Mouse (Mus musculus) lung, embryonic 16.5 days (tissue): ENCODE measurements around the gene Kif21b. TPM values are rescaled to one million over a fixed set of nuclear protein-coding genes. Genes with fewer than 3 reads are reported as not detected.

Experiments
- ATAC-seq: fragments of 200-750 bp; cut with Nextera tagmentation; 2 replicates; pipeline ENCODE4 v1.8.0; 2017; ENCODE audit warnings: low read depth, mild to moderate bottlenecking, moderate library complexity
- H3K27ac ChIP-seq: fragments of 300-500 bp; sonication (generic); 2 replicates; pipeline ENCODE4 v1.5.1; 2014; ENCODE audit warnings: mild to moderate bottlenecking, control low read depth, low read length
- H3K27me3 ChIP-seq: fragments of 300-500 bp; sonication (generic); 2 replicates; pipeline ENCODE4 v1.6.1; 2014; ENCODE audit warnings: low read depth, low read length, mixed read lengths; ENCODE audit not compliant: control insufficient read depth, insufficient read depth
- H3K36me3 ChIP-seq: fragments of 300-500 bp; sonication (generic); 2 replicates; pipeline ENCODE4 v1.6.1; 2014; ENCODE audit warnings: low read length; ENCODE audit not compliant: control insufficient read depth, insufficient read depth
- H3K4me1 ChIP-seq: fragments of 300-500 bp; sonication (generic); replicated peaks from 2 replicates; pipeline ENCODE4 v1.6.1; 2014; ENCODE audit warnings: low read length, mixed read lengths; ENCODE audit not compliant: control insufficient read depth, insufficient read depth
- H3K4me2 ChIP-seq: fragments of 300-500 bp; sonication (generic); 2 replicates; pipeline ENCODE4 v1.6.1; 2014; ENCODE audit warnings: low read depth, low read length, control low read depth
- H3K4me3 ChIP-seq: fragments of 300-500 bp; sonication (generic); 2 replicates; pipeline ENCODE4 v1.5.1; 2014; ENCODE audit warnings: mild to moderate bottlenecking, low read length, control low read depth
- H3K9ac ChIP-seq: fragments of 300-500 bp; sonication (generic); 2 replicates; pipeline ENCODE4 v1.6.1; 2014; ENCODE audit warnings: low read length, control low read depth
- H3K9me3 ChIP-seq: fragments of 300-500 bp; sonication (generic); 2 replicates; pipeline ENCODE4 v1.6.1; 2016; ENCODE audit warnings: low read length; ENCODE audit not compliant: control insufficient read depth
- WGBS: fragments of 180-500 bp; shearing (Covaris S2); extraction: QIAGEN DNeasy Blood & Tissue Kit; methylation state at CpG from one replicate; pipeline ENCODE4 v1.1.7; 2014; 5-methylcytosine and 5-hydroxymethylcytosine counted together
- polyA plus RNA-seq: library from polyadenylated mRNA; unstranded; fragments of >200 nt; fragmentation: Nextera tagmentation; extraction: Ambion mirVana; gene quantifications from 2 replicates; pipeline ENCODE4 v1.2.1, GENCODE M21; 2015

Gene Kif21b
- polyA plus RNA-seq, 1 experiment from 2014 or later, result 2.2 TPM

DNA sequence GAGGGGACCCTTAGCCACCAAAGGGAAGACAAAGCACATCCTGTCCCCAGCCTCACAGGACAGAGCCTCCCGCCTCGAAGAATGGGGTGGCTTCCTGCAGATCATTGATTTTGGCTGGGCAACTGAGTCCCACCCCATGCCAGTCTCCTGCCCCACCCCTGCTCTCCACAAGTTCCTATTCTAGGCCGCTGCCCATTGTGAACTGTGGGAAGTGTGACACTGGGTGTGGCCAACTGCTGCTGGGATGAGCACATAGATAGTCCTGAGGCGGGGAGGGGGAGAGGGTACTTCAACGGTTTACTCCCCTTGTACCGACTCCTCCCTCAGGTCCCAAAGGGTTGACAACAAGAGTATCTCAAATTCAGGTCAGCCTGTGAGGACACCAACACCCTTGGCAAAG, 47.6 kb downstream of the Kif21b start:
- no peak for ATAC-seq
- Histone ChIP-seq H3K36me3 (no peaks in the 10 kb centered on the region), H3K4me2 (no peak overlapping the region), H3K27me3 (no peaks in the 10 kb centered on the region), H3K9me3 (no peaks in the 10 kb centered on the region), H3K4me3 (no peak overlapping the region), H3K27ac (no peak overlapping the region), H3K4me1 (peaks cover 7% of the 10 kb centered on the region), H3K9ac (no peak overlapping the region)
- WGBS, result 42% methylated on average over 6 of the region's 6 CpGs

DNA sequence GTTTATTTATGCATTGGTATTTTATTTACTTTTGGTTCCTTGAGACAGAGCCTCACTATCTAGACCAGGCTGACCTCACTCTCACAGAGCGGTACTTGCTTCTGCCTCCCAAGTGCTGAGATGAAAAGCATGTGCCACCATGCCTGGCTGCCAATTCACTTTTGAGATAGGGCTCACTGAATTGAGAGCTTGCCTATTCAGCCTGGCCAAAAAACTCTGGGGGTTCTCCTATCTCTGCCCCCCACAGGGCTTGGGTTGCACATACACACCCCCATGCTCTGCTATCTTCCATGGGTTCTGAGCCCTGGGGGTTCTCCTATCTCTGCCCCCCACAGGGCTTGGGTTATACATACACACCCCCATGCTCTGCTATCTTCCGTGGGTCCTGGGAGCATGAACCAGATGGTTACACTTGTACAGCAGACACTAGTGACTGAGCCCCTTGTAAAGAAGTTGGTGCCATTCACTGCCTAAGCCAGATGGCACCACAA, 48.4 kb downstream of the Kif21b start:
- H3K27me3 ChIP-seq, result no peaks in the 10 kb centered on the region
- no peak for ATAC-seq
- no peak overlapping the region for H3K27ac ChIP-seq
- H3K36me3 ChIP-seq, result no peaks in the 10 kb centered on the region
- no peak overlapping the region for H3K9ac ChIP-seq
- peaks cover 4% of the 10 kb centered on the region; the same call in 1 of the 2 replicates for H3K4me1 ChIP-seq
- H3K4me3 ChIP-seq, result no peak overlapping the region
- WGBS, result 39% methylated on average over 2 of the region's 2 CpGs
- no peak overlapping the region for H3K4me2 ChIP-seq
- no peaks in the 10 kb centered on the region for H3K9me3 ChIP-seq

DNA sequence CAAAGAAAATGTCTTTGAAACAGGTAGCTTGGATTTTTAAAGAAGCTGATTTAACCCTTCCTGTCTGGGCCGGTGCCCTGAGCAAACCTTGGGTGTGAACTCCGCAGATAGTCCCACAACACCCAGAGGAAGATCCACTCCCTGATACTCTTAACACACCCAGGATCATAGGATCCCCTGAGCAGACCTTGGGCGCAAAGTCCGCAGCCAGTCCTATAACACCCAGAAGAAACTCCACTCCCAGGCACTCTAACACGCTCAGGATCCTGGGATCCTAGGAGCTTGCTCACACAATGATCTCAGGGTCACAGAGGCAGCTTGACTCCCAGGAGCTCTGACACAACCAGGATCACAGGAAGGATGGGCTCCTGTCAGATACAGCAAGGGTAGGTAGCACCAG, 58.8 kb downstream of the Kif21b start:
- H3K4me2 ChIP-seq, result no peak overlapping the region
- H3K9ac ChIP-seq, result no peak overlapping the region
- ATAC-seq, result no peak
- H3K4me1 ChIP-seq, result no peaks in the 10 kb centered on the region
- H3K9me3 ChIP-seq, result no peaks in the 10 kb centered on the region
- H3K36me3 ChIP-seq, result no peaks in the 10 kb centered on the region
- H3K27me3 ChIP-seq, result no peaks in the 10 kb centered on the region
- no peak overlapping the region for H3K4me3 ChIP-seq
- H3K27ac ChIP-seq, result no peak overlapping the region
- 83% methylated on average over 5 of the region's 5 CpGs for WGBS

DNA sequence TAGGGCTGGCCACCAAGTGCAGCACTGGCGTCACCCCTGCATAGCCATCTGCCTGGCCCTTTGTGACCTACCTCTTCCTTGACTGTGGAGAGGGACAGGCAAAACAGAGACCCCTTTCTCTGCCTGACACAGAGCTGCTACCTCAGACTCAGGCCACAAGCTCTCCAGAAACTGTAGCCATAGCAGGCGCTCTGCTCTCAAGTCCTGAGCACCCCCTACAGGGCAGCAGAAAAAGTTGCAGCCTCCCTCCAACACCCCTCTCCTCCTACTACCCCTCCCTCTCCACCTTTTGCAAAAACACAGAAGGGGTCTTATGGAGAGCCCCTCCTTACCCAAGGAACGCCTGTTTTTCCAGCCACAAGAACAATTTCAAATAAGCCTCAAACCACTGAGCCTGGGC, 81.6 kb downstream of the Kif21b start, which contains the start of gene Mroh3:
TSS of gene Mroh3 (minus strand) at position 26 of the 400 bp plus-strand sequence.
- Histone ChIP-seq H3K9ac (no peak within 1 kb of the TSS), H3K4me1 (no peaks in the 10 kb centered on the region), H3K9me3 (no peaks in the 10 kb centered on the region), H3K4me3 (no peak within 1 kb of the TSS), H3K4me2 (no peak within 1 kb of the TSS), H3K36me3 (peaks cover 3% of the 10 kb centered on the region; the same call in 1 of the 2 replicates), H3K27ac (no peak within 1 kb of the TSS), H3K27me3 (no peaks in the 10 kb centered on the region)
- peak; percentile 67 for ATAC-seq
- WGBS, result 44% methylated on average over 3 of the region's 3 CpGs

DNA sequence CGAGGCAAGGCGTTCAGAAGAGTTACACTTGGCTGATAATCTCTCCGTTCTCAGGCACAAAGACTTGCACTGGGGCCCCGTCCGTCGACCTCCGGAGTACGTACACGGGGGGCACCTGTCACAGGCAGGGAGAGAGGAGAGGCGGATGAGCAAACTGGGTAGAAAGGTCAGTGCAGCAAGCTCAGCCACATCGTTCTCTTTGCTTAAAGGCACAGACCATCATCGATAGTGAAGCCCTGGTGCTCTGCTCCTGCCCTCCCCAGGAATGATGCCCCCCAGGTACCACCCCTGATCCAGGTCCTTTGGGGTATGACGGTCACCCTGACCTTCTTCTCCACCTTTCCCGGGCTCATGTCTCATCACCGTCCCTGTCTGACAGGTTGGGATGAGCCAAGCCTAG, 83.1 kb downstream of the Kif21b start:
- Histone ChIP-seq H3K9ac (no peak overlapping the region), H3K4me2 (no peak overlapping the region), H3K4me1 (no peaks in the 10 kb centered on the region), H3K36me3 (peaks cover 4% of the 10 kb centered on the region; the same call in 1 of the 2 replicates), H3K4me3 (no peak overlapping the region), H3K27ac (no peak overlapping the region), H3K9me3 (no peaks in the 10 kb centered on the region), H3K27me3 (no peaks in the 10 kb centered on the region)
- ATAC-seq, result no peak
- 70% methylated on average over 15 of the region's 15 CpGs for WGBS

DNA sequence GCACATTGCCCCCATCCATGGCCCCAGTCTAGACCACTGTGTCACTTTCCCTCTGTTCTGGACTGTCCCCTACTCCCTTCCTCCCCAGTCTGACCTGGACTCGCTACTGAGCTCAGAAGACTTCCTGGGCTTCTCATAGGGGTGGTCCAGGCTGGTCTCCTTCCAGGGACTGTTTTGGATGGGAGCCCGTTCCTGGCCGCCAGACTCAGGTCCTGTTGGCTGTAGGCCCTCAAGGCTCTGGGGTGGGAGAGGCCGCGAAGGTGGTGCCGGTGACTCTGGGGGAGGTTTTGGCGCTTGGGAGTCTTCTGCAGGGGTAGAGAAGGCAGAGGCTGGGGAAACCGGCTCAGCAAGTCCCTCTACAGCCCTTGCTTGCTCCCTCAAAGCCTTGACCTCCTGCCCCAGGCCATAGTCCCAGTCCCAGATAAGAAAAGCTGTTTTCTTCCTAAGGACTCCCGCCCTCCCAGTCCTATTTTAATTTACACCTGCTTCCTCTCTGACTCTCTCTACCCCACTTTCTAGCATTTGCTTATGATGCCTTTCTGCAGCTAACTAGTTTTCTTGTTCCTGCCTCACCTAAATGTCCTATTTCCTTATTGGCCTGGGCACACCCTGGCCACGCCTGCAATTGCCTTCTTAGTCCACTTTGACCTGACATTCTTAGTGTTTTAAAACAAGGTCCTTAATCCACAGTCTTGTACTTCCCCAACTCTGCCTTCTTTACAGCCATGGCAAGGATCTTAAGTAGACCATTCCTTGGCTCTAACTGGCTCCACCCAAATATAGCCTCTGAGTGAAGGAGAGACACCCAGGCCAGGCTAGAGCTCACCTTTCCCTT, 89.1 kb downstream of the Kif21b start:
- Histone ChIP-seq H3K9me3 (no peaks in the 10 kb centered on the region), H3K4me1 (peaks cover 10% of the 10 kb centered on the region), H3K27me3 (no peaks in the 10 kb centered on the region), H3K4me3 (no peak overlapping the region), H3K9ac (no peak overlapping the region), H3K36me3 (peaks cover 7% of the 10 kb centered on the region; the same call in 1 of the 2 replicates), H3K27ac (peak overlapping the region; percentile 57), H3K4me2 (no peak overlapping the region)
- WGBS, result 40% methylated on average over 10 of the region's 10 CpGs
- peak; percentile 88 for ATAC-seq

DNA sequence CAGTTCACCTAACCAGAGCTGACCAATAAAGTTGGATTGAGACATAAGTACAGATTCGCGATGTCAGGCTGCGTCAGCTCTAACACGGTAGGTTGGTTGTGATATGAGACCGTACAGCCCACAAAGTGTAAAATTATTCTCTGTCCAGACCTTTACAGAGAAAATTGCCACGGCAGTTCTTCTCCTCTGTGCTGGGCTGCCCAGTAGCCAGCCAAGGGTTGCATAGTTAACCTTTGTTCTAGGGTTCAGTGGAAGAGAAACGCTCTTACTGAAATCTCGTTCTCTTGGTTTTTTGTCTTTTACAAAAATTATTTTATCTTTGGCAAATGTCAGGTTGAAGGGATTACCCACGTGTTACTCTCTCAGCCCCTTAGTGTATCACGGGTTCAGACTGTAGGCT, 91.2 kb downstream of the Kif21b start:
- H3K4me3 ChIP-seq, result no peak overlapping the region
- no peaks in the 10 kb centered on the region for H3K9me3 ChIP-seq
- H3K9ac ChIP-seq, result no peak overlapping the region
- peaks cover 12% of the 10 kb centered on the region for H3K4me1 ChIP-seq
- no peak overlapping the region for H3K4me2 ChIP-seq
- no peak for ATAC-seq
- H3K27ac ChIP-seq, result no peak overlapping the region
- H3K36me3 ChIP-seq, result 0 out of 2 replicates have a peak, but pooled peaks cover 4% of the 10 kb centered on the region
- WGBS, result 66% methylated on average over 10 of the region's 10 CpGs
- H3K27me3 ChIP-seq, result no peaks in the 10 kb centered on the region

DNA sequence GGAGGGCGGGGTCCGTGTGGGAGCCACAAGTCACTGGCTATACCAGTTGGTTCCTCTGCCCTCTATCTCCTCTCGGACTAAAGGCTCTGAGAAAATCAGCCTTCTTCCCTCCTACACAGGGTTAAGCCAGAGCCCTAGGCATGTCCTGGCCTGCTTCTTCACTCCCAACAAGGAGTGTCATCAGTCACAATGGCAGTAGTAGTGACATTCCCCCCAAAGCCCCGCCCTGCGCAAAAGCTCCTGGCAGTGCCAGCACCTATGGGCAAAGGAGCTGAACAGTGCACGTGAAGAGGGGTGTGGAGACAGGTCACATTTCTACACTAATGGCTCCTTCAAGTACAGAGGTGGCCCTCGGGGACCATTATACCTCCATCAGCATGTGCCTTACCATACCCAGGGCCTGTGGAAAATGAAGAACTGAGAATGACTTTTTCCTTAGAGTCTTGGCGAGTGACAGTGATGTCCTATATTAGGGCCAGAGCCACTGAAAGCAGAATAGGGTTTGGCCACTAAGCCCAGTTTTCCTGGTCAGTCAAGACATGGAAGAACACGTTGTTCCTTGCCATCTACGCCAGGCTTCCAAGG, 92.7 kb downstream of the Kif21b start:
- no peak overlapping the region for H3K4me2 ChIP-seq
- H3K27ac ChIP-seq, result no peak overlapping the region
- WGBS, result 87% methylated on average over 10 of the region's 10 CpGs
- 0 out of 2 replicates have a peak, but pooled peaks cover 4% of the 10 kb centered on the region for H3K36me3 ChIP-seq
- no peaks in the 10 kb centered on the region for H3K27me3 ChIP-seq
- no peak overlapping the region for H3K4me3 ChIP-seq
- H3K9ac ChIP-seq, result no peak overlapping the region
- no peak for ATAC-seq
- H3K9me3 ChIP-seq, result no peaks in the 10 kb centered on the region
- H3K4me1 ChIP-seq, result peaks cover 27% of the 10 kb centered on the region

DNA sequence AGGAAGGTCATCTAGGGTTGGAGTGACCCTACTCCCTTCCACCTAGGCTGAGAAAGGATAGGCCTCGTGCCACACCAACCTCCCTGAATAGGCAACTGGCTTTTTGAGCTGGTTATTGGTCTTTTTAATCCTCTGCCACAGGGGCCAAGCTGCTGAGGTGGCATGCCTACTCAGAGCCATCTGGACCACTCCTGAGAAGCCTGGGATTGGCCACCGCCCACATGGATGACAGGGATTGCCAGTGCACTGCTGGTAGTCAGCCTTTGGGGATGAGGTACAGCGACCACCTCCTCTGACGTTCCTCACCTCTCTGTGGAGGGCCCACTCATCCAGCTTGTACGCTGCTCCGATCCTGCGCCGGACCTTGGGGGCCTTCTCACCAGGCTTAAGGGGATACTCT, 94.7 kb downstream of the Kif21b start:
- Histone ChIP-seq H3K27ac (no peak overlapping the region), H3K9ac (no peak overlapping the region), H3K9me3 (no peaks in the 10 kb centered on the region), H3K4me3 (no peak overlapping the region), H3K4me1 (peaks cover 28% of the 10 kb centered on the region), H3K4me2 (no peak overlapping the region), H3K27me3 (no peaks in the 10 kb centered on the region), H3K36me3 (0 out of 2 replicates have a peak, but pooled peaks cover 2% of the 10 kb centered on the region)
- no peak for ATAC-seq
- 94% methylated on average over 8 of the region's 8 CpGs for WGBS
